Mouse (Mus musculus): ENCODE data around the gene Cdc16.

Gene Cdc16

DNA sequence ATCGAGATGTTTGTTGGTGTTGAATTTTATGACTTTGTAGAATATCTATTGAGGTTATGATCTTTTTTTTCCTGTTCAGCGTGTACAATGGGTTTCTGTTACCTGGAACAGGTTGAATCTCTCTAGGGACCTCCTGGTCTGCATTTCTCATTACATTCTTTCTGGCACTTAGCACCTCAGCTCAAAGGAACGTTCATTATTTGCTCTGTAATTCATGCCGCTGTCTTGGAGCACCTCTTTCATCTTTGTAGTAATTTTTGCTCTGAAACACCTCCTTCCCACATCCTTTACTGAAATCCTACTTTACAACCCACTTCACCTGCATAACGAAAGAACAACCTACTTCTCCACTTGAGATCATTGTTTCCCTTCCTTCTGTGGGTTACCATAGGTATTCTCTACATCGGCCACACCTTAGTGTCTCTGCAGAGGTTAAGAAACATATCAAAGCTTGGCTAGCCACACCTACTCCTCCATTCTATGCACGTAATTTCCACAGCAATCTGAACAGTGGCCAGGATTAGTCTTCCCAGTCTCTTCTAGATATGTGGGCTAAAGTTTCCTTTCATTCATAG is 71.2 kb downstream of the Cdc16 start:
- no peak for DNase-seq

Data from right cerebral cortex, postnatal 25 days (tissue).